Mouse (Mus musculus): ENCODE measurements around the gene Necap2.

The Necap2 gene

DNA sequence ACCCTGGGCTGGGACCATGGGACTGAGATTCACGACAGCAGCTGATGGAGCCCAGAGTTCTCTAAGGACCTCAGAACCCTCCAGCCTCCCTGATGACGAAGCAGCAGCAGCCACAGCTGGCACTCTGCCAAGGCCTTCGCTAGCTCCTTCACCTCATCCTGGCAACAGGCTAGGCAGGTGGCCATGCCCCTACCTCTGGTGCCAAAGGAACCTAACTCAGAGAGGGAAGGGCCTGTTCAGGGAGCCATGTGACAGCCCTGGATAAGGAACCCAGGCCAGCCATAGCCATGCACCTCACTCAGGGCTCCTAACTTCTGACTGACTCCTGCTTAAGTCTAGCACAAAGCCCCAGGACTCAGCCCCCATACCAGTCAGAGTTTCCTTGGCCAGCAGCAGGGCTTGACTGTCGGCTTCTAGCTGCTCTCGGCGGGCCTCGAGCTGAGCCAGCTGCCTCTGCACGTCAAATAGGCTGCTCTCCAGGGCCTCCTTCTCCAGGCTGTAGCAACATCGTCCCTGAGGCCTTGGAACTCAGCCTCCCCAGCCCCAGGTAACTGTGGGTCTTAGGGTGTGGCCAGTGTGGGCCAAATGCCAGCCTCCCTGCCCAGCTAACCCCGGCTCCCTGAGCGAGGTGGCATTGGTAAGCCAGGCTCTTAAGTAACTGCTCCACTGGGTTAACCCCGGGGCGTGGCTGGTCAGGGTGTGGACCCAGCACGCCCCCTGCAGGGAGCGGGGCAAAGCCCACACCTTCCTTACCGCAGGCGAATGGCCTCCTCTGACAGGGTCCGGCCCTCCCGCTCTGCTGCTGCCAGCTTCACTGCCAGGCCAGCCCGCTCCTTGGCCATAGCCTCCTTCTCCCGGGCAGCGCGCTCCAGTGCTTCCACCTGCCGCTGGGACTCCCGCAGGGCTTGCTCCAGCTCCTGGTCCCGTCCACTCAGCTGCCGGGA, 44.3 kb downstream of the Necap2 start:
- DNase-seq (ENCODE audit: low spot score), result peak; percentile 94

DNA sequence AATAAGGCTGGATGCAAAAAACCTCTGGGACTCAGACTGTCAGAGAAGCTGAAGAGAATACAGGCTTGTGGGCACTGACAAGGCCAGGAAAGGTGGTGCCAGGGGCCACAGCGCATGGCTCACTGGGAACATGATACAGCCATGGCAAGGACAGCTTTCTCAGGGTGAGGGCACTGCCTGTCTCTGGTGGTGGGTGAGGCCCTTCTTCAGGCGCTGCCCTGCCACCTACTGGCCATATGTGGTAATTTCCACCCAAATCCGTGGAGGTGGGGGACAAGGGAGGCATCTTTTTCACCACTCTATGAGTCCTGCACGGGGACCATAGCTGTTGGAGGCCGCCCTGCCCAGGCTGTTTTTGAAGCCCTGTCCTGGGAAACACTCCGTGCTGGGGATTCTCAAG, 46.4 kb downstream of the Necap2 start:
- peak; percentile 92 for DNase-seq (ENCODE audit: low spot score)

DNA sequence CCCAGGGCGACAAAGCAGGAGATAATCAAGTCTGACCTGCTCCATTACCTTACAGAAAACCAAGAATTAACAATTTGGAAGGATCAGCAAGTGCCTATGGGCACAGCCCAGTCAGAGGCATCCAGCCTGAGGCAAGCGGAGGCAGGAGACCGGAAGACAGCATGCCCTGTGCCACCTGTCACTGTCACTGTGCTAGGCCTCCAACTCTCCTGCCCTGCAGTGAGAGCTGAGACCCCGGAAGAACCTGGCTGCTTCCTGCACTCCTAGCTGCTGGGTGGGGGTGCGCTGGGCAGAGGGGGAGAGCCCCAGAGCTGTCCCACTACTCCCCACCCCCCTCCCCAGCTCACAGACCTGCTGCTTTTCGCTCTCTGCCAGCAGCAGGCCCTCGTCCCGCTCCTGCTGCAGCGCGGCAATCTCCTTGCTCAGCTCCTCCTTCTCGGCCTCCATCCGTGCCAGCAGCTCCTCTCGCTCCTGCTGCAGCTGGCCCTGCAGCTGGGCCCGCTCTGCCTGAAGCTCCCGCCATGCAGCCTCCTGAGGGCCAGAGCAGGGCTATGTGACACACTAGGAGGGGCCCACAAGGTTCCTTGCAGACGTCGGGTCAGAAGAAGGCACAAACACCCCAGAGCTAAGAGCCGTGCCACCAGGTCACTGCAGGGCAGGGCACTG, 47.5 kb downstream of the Necap2 start:
- no peak for DNase-seq (ENCODE audit: low spot score)

DNA sequence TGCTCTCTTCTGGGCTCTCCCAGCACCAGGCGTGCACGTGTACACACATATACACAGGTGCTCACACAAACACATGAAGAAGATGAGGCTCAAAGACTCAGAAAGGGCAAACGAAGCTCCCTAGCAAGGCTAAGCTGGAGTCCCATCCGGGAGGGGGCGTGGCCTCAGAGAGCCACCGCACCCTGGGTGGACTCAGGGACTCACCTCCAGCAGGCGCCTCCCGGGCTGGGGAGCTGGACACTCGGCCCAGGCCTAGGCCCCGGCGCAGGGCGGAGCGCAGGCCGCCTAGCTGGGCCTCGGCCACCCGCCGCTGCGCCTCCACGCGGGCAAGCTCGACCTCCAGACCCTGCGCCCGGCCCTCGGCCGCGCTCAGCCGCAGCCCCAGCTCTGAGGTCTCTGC, 53.2 kb downstream of the Necap2 start:
- DNase-seq (ENCODE audit: low spot score), result no peak

DNA sequence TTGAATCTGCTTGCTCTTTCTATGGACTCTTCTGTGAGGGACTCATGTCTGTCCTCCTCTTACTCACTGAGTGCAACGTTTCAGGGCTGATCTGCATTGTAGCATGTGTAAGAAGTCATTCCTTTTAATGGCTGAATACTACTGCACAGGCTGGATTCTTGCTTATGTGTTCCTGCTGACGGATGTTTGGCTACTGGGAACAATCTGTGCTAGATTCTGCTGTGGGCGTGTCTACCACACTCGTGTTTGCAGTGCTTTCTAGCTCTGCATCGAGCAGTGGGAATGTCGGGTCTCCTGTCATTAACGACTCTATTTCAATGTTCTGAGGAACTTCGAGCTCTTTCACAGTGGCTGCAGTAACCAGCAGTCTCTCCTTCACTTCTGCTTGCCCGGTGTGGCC, 54.1 kb downstream of the Necap2 start:
- DNase-seq (ENCODE audit: low spot score), result no peak

DNA sequence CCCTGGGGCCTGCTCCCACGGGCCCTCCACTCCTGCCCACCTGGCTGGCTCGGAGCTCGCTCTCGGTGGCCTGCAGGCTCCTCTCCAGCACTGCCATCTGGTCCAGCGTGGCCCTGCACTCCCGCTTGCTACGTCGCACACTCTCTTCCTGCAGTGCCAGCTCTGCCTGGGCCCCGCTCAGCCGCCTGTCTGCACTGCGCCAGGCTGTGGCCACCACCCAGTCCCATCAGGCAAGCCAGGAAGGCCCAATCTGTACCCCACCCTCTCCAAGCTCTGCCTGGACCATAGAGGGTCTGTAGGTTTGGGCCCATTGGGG, 56.6 kb downstream of the Necap2 start:
- DNase-seq (ENCODE audit: low spot score), result peak; percentile 74

DNA sequence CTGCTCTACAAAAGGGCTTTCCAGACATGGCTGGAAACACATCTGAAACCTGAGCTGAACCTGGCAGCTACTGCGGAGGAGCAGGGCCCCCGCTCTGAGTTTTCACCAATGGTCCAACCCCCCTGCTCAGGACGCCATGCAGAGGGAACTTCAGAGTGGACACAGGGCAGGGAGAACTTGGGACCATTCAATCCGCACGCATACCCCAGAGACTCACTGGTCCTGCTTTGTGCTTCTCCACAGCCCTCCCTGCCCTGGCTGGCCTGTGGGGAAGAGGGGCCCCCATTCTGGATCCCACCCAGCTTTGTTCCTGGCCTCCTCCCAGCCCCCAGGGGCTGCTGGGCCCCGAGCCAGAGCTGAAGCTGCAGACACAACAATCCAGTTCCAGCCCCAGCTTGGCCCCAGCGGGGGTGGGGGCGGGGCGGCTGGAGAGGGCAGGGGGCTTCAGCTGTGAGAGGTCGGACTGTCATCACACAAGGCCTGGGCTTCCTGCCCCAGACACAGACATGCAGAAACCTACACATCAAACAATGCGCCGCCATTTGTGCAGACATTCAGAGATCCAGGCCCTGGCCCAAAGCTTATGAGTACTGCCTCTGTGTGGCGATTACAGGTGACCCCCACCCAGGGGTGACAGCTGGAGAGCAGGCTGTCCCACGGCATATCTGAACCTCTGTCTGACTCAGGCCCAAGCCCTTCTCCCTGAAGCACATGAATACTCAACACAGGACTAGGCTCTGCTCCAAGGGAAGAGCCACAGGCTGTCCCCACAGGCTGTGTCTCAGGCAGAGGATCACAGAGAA, 57.1 kb downstream of the Necap2 start:
- peak; percentile 46 for DNase-seq (ENCODE audit: low spot score)

DNA sequence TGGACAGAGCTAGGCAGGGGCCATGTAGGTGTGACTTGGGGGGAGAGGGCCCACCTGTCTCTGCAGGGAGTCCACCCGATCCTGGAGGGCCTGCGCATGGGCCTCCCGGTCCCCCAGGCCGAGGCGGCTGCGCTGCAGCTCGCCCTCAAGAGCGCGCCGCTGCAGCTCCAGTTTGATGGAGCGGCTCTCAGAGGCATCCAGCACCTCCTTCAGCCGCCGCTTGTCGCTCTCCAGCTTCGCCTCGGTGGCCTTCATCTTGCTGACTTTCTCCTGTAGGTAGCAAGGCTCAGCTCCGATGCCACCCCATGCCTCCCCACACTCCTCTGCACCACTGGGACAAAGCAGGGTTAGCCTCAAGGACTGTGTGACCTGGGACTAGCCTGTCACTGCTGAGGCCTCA, 57.9 kb downstream of the Necap2 start:
- DNase-seq (ENCODE audit: low spot score), result no peak

DNA sequence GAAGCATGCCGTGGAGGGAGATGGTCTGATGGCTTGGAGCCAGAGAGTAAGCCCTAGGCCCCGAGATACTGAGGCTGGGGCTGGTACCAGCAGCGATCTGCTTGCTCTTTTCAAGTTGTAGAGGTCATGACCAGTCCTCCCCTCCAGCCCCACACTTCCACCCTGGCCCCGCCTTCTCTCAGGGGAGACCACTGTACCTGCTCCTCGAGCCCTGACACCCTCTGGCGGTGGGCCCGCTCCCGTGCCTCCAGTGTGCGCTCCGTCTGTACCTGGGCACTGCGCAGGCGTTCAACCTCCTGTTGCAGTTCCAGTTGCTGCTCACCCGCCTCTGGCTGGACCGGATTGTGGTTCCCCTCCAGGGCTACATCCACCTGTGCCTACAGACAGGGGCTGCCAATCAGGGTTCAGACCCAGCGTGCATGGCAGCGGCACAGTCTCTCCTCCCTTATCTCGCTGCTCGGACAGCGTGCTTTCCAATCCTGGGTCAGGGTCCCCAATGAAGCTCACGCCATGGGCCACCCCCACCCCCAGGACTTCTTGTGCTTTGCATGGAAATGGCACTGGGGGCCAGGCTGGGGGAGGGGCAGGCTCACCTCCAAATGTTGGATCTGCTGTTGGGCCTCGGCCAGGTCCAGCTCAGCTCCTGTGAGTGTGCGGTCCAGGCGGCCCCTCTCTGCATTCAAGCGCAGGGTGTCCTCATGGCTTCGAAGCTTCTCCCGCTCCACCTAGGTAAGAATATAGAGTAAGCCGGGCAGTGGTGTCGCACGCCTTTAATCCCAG, 60.3 kb downstream of the Necap2 start:
- no peak for DNase-seq (ENCODE audit: low spot score)

Measured in MN1 (cell line).